Mouse (Mus musculus) hindbrain, embryonic 10.5 days (tissue): ENCODE results near the gene Mmrn2. TPM values are rescaled to one million over a fixed set of nuclear protein-coding genes. Genes with fewer than 3 reads are reported as not detected.

ENCODE experiments used
- DNase-seq: peaks from one replicate; pipeline ENCODE4 v3.0.0-alpha.2; 2017; ENCODE audit warnings: low spot score
- H3K27ac ChIP-seq: fragments of 300-500 bp; sonication (generic); 2 replicates; pipeline ENCODE4 v1.5.1; 2016; ENCODE audit warnings: mild to moderate bottlenecking, moderate library complexity
- H3K27me3 ChIP-seq: fragments of 300-500 bp; sonication (generic); 2 replicates; pipeline ENCODE4 v1.6.1; 2016; ENCODE audit warnings: mild to moderate bottlenecking; ENCODE audit not compliant: poor library complexity, insufficient read depth, severe bottlenecking
- H3K36me3 ChIP-seq: fragments of 300-500 bp; sonication (generic); 2 replicates; pipeline ENCODE4 v1.6.1; 2016; ENCODE audit warnings: mild to moderate bottlenecking, moderate library complexity
- H3K4me1 ChIP-seq: fragments of 300-500 bp; sonication (generic); replicated peaks from 2 replicates; pipeline ENCODE4 v1.6.1; 2016; ENCODE audit warnings: mild to moderate bottlenecking
- H3K4me3 ChIP-seq: fragments of 300-500 bp; sonication (generic); 2 replicates; pipeline ENCODE4 v1.5.1; 2016; ENCODE audit warnings: mild to moderate bottlenecking, moderate library complexity
- H3K9me3 ChIP-seq: fragments of 300-500 bp; sonication (generic); 2 replicates; pipeline ENCODE4 v1.6.1; 2016; ENCODE audit warnings: mild to moderate bottlenecking, moderate library complexity
- WGBS: fragments of 180-500 bp; shearing (Covaris S2); methylation state at CpG from one replicate; pipeline ENCODE4 v1.1.7; 2016; 5-methylcytosine and 5-hydroxymethylcytosine counted together
- polyA plus RNA-seq: library from polyadenylated mRNA; unstranded; fragments of >200 nt; fragmentation: Nextera tagmentation; extraction: Ambion mirVana; gene quantifications from 2 replicates; pipeline ENCODE4 v1.2.1, GENCODE M21; 2016

Gene Mmrn2
- polyA plus RNA-seq, 1 experiment from 2014 or later, result 7.0 TPM

GRCm38 (mm10) chr14:34349007-34349406 is 26.3 kb upstream of the Mmrn2 start:
- Histone ChIP-seq H3K4me3 (no peak overlapping the region), H3K27ac (no peak overlapping the region), H3K9me3 (no peaks in the 10 kb centered on the region), H3K4me1 (peaks cover 11% of the 10 kb centered on the region), H3K36me3 (peaks cover 14% of the 10 kb centered on the region), H3K27me3 (no peaks in the 10 kb centered on the region)
- 86% methylated on average over 8 of the region's 8 CpGs for WGBS
- DNase-seq, result no peak

- WGBS, result 60% methylated on average over 3 of the region's 3 CpGs
- Histone ChIP-seq H3K4me3 (no peak overlapping the region), H3K36me3 (no peaks in the 10 kb centered on the region), H3K27ac (no peak overlapping the region), H3K9me3 (no peaks in the 10 kb centered on the region), H3K4me1 (peaks cover 14% of the 10 kb centered on the region), H3K27me3 (no peaks in the 10 kb centered on the region)
- DNase-seq, result no peak
Measured at GRCm38 (mm10) chr14:34351660-34352059, 23.6 kb upstream of the Mmrn2 start.

DNA sequence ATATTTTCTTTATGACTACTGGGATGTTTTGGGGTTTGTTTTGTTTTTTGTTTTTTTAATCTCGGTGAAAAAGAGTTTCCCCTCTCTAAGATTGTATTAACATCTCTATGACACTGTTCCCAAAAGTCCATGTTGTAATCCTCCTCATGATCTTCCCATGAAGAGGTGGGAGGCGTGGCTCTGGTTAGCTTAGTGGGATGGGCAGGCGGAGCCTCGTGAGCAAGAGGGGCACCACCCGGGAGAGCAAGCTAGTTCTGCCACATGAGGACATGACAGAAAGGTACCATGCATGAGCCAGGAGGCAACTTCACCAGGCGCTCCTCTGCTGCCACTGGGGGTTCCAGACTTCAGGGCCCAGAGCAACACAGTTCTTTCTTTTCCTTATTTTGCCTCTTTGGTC is 22.7 kb upstream of the Mmrn2 start:
- Histone ChIP-seq H3K9me3 (no peaks in the 10 kb centered on the region), H3K4me3 (no peak overlapping the region), H3K4me1 (peaks cover 14% of the 10 kb centered on the region), H3K27ac (no peak overlapping the region), H3K36me3 (no peaks in the 10 kb centered on the region), H3K27me3 (no peaks in the 10 kb centered on the region)
- no peak for DNase-seq
- 79% methylated on average over 6 of the region's 6 CpGs for WGBS

GRCm38 (mm10) chr14:34353326-34353725 is 21.9 kb upstream of the Mmrn2 start:
- Histone ChIP-seq H3K9me3 (no peaks in the 10 kb centered on the region), H3K4me3 (no peak overlapping the region), H3K4me1 (peaks cover 14% of the 10 kb centered on the region), H3K36me3 (no peaks in the 10 kb centered on the region), H3K27me3 (no peaks in the 10 kb centered on the region), H3K27ac (no peak overlapping the region)
- DNase-seq, result no peak
- 94% methylated on average over 3 of the region's 3 CpGs for whole genome bisulfite sequencing

GRCm38 (mm10) chr14:34354456-34354855 is 20.8 kb upstream of the Mmrn2 start:
- no peak overlapping the region for H3K4me3 ChIP-seq
- H3K9me3 ChIP-seq, result no peaks in the 10 kb centered on the region
- no peak overlapping the region for H3K27ac ChIP-seq
- H3K4me1 ChIP-seq, result peaks cover 14% of the 10 kb centered on the region
- WGBS, result 82% methylated on average over 4 of the region's 4 CpGs
- no peaks in the 10 kb centered on the region for H3K27me3 ChIP-seq
- H3K36me3 ChIP-seq, result no peaks in the 10 kb centered on the region
- no peak for DNase-seq

- Histone ChIP-seq H3K27ac (no peak within 1 kb of the TSS), H3K36me3 (no peaks in the 10 kb centered on the region), H3K4me3 (no peak within 1 kb of the TSS), H3K27me3 (no peaks in the 10 kb centered on the region), H3K4me1 (peaks cover 14% of the 10 kb centered on the region), H3K9me3 (no peaks in the 10 kb centered on the region)
- WGBS, result 76% methylated on average over 6 of the region's 6 CpGs
- DNase-seq, result no peak
Measured at GRCm38 (mm10) chr14:34355301-34355700, 20.0 kb upstream of the Mmrn2 start, which contains the start of gene Fam25c. Fam25c (minus strand) TSS chr14:34355433.

- whole genome bisulfite sequencing, result 84% methylated on average over 7 of the region's 7 CpGs
- Histone ChIP-seq H3K9me3 (no peaks in the 10 kb centered on the region), H3K4me1 (peaks cover 6% of the 10 kb centered on the region), H3K27ac (no peak overlapping the region), H3K27me3 (peaks cover 9% of the 10 kb centered on the region), H3K36me3 (no peaks in the 10 kb centered on the region), H3K4me3 (no peak overlapping the region)
- DNase-seq, result no peak
Measured at GRCm38 (mm10) chr14:34357671-34358455, 17.4 kb upstream of the Mmrn2 start.

DNA sequence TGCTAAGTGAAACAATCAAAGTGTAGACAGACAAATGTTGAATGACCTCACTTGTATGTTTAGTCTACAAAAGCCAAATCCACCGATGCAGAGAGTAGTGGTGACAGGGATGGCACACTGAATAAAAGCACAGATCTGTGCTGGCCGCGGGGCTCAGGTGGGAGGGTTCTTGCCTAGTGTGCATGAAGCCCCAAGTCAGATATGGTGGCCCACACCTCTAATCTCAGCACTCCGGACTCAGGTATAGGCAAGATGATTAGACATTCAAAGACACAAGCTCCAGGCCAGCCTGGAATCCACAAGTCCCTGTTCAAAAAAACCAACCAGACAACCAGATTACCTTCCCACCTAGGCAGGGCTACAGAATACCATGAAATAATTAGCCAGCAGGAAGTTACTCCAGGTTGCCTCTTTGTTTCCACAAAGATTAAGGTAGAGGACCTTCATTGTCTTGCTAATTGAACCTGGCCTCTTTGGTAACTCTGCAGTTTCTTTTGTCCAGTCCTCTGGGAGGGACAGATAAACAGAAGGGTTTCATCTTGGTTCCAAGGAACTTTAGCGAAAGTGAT is 15.5 kb upstream of the Mmrn2 start:
- H3K27me3 ChIP-seq, result peaks cover 16% of the 10 kb centered on the region
- no peaks in the 10 kb centered on the region for H3K36me3 ChIP-seq
- H3K4me1 ChIP-seq, result peaks cover 18% of the 10 kb centered on the region
- no peak for DNase-seq
- no peaks in the 10 kb centered on the region for H3K9me3 ChIP-seq
- 46% methylated on average over 5 of the region's 5 CpGs for WGBS
- no peak overlapping the region for H3K4me3 ChIP-seq
- no peak overlapping the region for H3K27ac ChIP-seq

DNA sequence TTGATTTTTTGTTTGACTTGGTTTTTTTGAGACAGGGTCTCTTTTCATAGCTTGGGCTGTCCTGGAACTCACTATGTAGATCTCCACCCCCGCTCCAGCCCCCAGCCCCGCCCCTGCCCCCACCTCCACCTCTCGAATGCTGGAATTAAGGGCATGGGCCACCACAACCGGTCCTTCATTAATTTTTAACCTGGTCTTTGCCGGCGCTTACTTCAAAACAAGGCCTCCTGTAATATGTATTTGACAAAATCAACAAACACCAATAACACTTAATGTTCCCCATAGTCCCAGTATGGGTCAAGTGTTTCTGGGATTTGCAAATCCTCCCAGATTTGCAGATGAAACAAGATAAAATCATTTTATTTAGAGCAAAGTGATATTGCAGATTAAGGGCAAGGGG is 15.0 kb upstream of the Mmrn2 start:
- H3K36me3 ChIP-seq, result no peaks in the 10 kb centered on the region
- H3K9me3 ChIP-seq, result no peaks in the 10 kb centered on the region
- H3K27me3 ChIP-seq, result peaks cover 16% of the 10 kb centered on the region
- no peak for DNase-seq
- WGBS, result 51% methylated on average over 6 of the region's 6 CpGs
- H3K4me3 ChIP-seq, result no peak overlapping the region
- peaks cover 13% of the 10 kb centered on the region for H3K4me1 ChIP-seq
- no peak overlapping the region for H3K27ac ChIP-seq

GRCm38 (mm10) chr14:34362135-34362534 is 13.1 kb upstream of the Mmrn2 start:
- H3K9me3 ChIP-seq, result no peaks in the 10 kb centered on the region
- no peak for DNase-seq
- no peak overlapping the region for H3K27ac ChIP-seq
- no peaks in the 10 kb centered on the region for H3K36me3 ChIP-seq
- H3K4me3 ChIP-seq, result no peak overlapping the region
- 81% methylated on average over 4 of the region's 4 CpGs for WGBS
- H3K4me1 ChIP-seq, result peaks cover 12% of the 10 kb centered on the region
- H3K27me3 ChIP-seq, result peaks cover 16% of the 10 kb centered on the region

DNA sequence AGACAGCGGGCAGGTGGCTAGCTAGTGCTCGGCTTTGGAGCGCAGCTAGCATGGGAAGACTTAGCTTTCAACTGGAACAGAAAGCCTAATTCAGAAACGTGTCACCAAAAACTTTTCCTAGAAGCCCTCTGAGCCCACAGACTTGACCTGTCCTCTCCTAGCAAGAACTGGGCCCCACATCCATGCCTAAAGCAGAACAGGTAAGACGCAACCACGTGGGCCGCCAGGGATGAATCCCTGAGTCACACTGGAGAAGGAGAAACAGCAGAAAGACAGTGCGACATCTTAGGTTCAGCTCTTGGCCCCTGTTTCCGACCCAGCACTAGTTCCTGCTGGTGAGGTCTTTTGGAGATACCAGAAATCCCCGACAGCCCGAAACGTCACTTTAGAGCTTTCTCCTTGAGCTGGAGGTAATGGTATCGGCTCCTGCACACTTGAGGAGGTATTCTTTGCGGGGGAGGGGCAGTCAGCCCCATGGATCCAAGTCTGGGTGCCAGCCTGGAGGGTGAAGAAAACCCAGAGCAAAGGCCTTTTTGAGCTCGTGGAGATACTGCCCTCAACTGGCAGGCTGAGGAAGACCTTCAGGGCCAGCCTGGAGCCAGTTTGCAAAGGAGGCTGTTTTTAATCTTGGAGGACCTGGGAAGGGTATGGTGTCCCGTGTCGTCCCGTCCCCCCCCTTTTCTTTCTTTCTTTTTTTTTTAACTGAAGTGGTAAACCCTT is 12.4 kb upstream of the Mmrn2 start:
- Histone ChIP-seq H3K9me3 (no peaks in the 10 kb centered on the region), H3K27me3 (peaks cover 16% of the 10 kb centered on the region), H3K36me3 (no peaks in the 10 kb centered on the region), H3K4me3 (peak overlapping the region; percentile 52), H3K4me1 (peaks cover 12% of the 10 kb centered on the region), H3K27ac (peak overlapping the region; percentile 79; the same call in 1 of the 2 replicates)
- peak; percentile 63 for DNase-seq
- 27% methylated on average over 18 of the region's 18 CpGs for WGBS

- no peaks in the 10 kb centered on the region for H3K9me3 ChIP-seq
- peak overlapping the region; percentile 79 for H3K27ac ChIP-seq
- H3K4me3 ChIP-seq, result peak overlapping the region; percentile 52
- no peaks in the 10 kb centered on the region for H3K36me3 ChIP-seq
- peak; percentile 67 for DNase-seq
- peaks cover 16% of the 10 kb centered on the region for H3K27me3 ChIP-seq
- peaks cover 12% of the 10 kb centered on the region for H3K4me1 ChIP-seq
- 3% methylated on average over 32 of the region's 32 CpGs for WGBS
Measured at GRCm38 (mm10) chr14:34363490-34364253, 11.6 kb upstream of the Mmrn2 start.
